Mouse (Mus musculus): ENCODE measurements around the gene Pard3b. TPM values are rescaled to one million over a fixed set of nuclear protein-coding genes. Genes with fewer than 3 reads are reported as not detected.

The Pard3b gene
- total RNA-seq, 2 experiments from 2014 or later = 11.4 to 15.0 TPM

GRCm38 (mm10) chr1:62618109-62618665, 979.6 kb downstream of the Pard3b start:
- DNase-seq = no peak
- intact Hi-C loops (cut with DNase I) = no loop called here

GRCm38 (mm10) chr1:62619456-62619855, 980.8 kb downstream of the Pard3b start:
- DNase-seq = no peak
- intact Hi-C loops (cut with DNase I) = no loop called here

- intact Hi-C loops (cut with DNase I) = no loop called here
- DNase-seq = no peak
These were observed 983.8 kb downstream of the Pard3b start for GRCm38 (mm10) chr1:62622447-62622846.

- intact Hi-C loops (cut with DNase I) = no loop called here
- no peak for DNase-seq
These were observed 985.5 kb downstream of the Pard3b start for GRCm38 (mm10) chr1:62624166-62624565.

- intact Hi-C loops (cut with DNase I) = no loop called here
- no peak for DNase-seq
These were observed 986.2 kb downstream of the Pard3b start for GRCm38 (mm10) chr1:62624836-62625235.

- DNase-seq = no peak
- intact Hi-C loops (cut with DNase I) = no loop called here
These were observed 986.7 kb downstream of the Pard3b start for GRCm38 (mm10) chr1:62625332-62625731.

GRCm38 (mm10) chr1:62625819-62626505, 987.3 kb downstream of the Pard3b start:
- intact Hi-C loops (cut with DNase I) = no loop called here
- DNase-seq = no peak

GRCm38 (mm10) chr1:62629952-62630351, 991.3 kb downstream of the Pard3b start:
- peak in 1 of 2 experiments; percentile 12 for DNase-seq
- intact Hi-C loops (cut with DNase I) = no loop called here

GRCm38 (mm10) chr1:62631511-62632305, 993.1 kb downstream of the Pard3b start:
- intact Hi-C loops (cut with DNase I) = no loop called here
- no peak for DNase-seq

GRCm38 (mm10) chr1:62632886-62633285, 994.3 kb downstream of the Pard3b start:
- no peak for DNase-seq
- intact Hi-C loops (cut with DNase I) = no loop called here

- intact Hi-C loops (cut with DNase I) = no loop called here
- DNase-seq = no peak
These were observed 996.6 kb downstream of the Pard3b start for GRCm38 (mm10) chr1:62635203-62635602.

GRCm38 (mm10) chr1:62636906-62637673, 998.5 kb downstream of the Pard3b start:
- intact Hi-C loops (cut with DNase I) = no loop called here
- DNase-seq = no peak

GRCm38 (mm10) chr1:62639012-62639411, 1000.4 kb downstream of the Pard3b start:
- intact Hi-C loops (cut with DNase I) = no loop called here

GRCm38 (mm10) chr1:62639440-62639839, 1000.8 kb downstream of the Pard3b start:
- intact Hi-C loops (cut with DNase I) = no loop called here
- no peak for DNase-seq

More at GRCm38 (mm10) chr1:62639012-62639411, 1000.4 kb downstream of the Pard3b start:
- DNase-seq = no peak

GRCm38 (mm10) chr1:62644631-62645278, 1006.1 kb downstream of the Pard3b start:
- no peak for DNase-seq
- intact Hi-C loops (cut with DNase I) = no loop called here

- intact Hi-C loops (cut with DNase I) = no loop called here
These were observed 1008.2 kb downstream of the Pard3b start for GRCm38 (mm10) chr1:62646812-62647211.

GRCm38 (mm10) chr1:62648116-62648515, 1009.5 kb downstream of the Pard3b start:
- DNase-seq = no peak
- intact Hi-C loops (cut with DNase I) = no loop called here

More at GRCm38 (mm10) chr1:62646812-62647211, 1008.2 kb downstream of the Pard3b start:
- no peak for DNase-seq

- intact Hi-C loops (cut with DNase I) = no loop called here
- no peak for DNase-seq
These were observed 1010.0 kb downstream of the Pard3b start for GRCm38 (mm10) chr1:62648591-62648990.

GRCm38 (mm10) chr1:62650491-62650890, 1011.9 kb downstream of the Pard3b start:
- DNase-seq = no peak

GRCm38 (mm10) chr1:62654436-62654835, 1015.8 kb downstream of the Pard3b start:
- no peak for DNase-seq
- intact Hi-C loops (cut with DNase I) = no loop called here

More at GRCm38 (mm10) chr1:62650491-62650890, 1011.9 kb downstream of the Pard3b start:
- intact Hi-C loops (cut with DNase I) = no loop called here
